Mouse (Mus musculus): ENCODE results near the gene Ctsm. TPM values are rescaled to one million over a fixed set of nuclear protein-coding genes. Genes with fewer than 3 reads are reported as not detected.

The Ctsm gene
- polyA plus RNA-seq (2014; fragmentation: Illumina TruSeq; extraction: RNeasy Lipid Tissue Mini Kit (QIAGEN cat#74804); ENCODE audit: low read depth, low replicate concordance): not detected

GRCm38 (mm10) chr13:61541631-61542030, at the start of gene Ctsm:
Ctsm (minus strand) TSS chr13:61541839.

GRCm38 (mm10) chr13:61570027-61570426, 28.4 kb upstream of the Ctsm start, which contains the start of gene Cts3:
Cts3 (minus strand) TSS chr13:61570127.

GRCm38 (mm10) chr13:61568074-61568473, 26.4 kb upstream of the Ctsm start, which contains the start of gene Gm49352:
Gm49352 (minus strand) TSS chr13:61568174.

Other genes with a start within 250 kb of the Ctsm start
- not detected for gene Cts7, start 183.6 kb downstream of the Ctsm start, polyA plus RNA-seq (2014; fragmentation: Illumina TruSeq; extraction: RNeasy Lipid Tissue Mini Kit (QIAGEN cat#74804); ENCODE audit: low read depth, low replicate concordance)
- not detected for gene Gm49352, start 26.3 kb upstream of the Ctsm start, polyA plus RNA-seq (2014; fragmentation: Illumina TruSeq; extraction: RNeasy Lipid Tissue Mini Kit (QIAGEN cat#74804); ENCODE audit: low read depth, low replicate concordance)
- not detected for gene Cts3, start 28.3 kb upstream of the Ctsm start, polyA plus RNA-seq (2014; fragmentation: Illumina TruSeq; extraction: RNeasy Lipid Tissue Mini Kit (QIAGEN cat#74804); ENCODE audit: low read depth, low replicate concordance)

All from sigmoid colon, adult 10 weeks (tissue).